Mouse (Mus musculus): Measurements from ENCODE around the gene Setd5. TPM values are rescaled to one million over a fixed set of nuclear protein-coding genes. Genes with fewer than 3 reads are reported as not detected.

Setd5 gene
- polyA plus RNA-seq, 1 experiment, result 35.3 TPM

DNA sequence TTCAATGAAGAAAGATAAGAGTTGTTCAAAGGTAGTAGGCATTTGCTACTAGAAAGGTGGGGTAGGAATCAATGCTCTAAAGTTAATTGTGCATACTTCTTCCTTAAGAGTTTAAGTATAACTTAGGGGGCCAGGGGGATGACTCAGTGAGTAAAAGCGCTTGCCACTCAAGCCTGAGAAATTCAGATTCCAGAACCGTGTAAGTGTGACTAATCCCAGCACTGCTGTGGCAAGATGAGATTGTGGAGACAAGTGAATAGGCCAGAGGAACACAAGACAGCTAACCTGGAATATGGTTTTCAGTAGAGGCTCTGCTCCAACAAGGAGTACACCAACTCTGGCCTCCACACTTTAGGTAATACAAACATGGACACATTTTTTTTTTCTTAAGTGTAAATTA lies 56.2 kb downstream of the Setd5 start:
- DNase-seq (ENCODE audit: low read depth), result no peak

DNA sequence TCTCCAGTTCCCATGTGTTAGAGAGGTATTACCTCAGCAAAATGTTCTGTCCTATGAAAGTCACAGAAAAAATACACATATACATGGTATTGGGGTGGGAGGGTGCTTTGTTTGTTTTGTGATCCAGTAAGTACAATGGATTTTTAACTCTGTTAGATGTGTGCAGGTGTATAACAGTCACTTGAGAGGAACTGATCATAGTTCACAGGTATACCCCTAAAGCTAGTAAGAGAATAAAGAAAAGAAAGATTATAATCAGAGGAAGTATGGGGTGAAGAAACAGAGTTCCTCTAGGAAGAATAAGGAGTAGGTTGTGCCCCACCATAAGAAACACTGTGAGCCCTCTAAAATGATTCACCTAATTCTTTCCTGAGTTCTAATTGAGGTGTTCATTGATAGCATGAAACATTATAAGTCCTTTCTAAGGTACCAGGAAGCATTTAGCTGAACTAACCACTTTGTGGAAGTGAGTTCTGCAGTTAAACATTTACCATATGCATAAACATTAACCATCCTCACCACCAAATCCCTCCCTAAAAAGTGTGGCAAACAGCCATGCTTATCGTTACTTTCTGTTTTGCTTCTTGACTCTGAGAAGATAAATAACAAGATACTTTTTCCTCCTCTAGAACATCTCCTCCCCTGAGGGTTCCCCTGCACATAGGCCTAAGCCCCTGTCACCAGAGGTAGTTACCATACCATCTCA lies 64.4 kb downstream of the Setd5 start:
- no peak for DNase-seq (ENCODE audit: low read depth)

DNA sequence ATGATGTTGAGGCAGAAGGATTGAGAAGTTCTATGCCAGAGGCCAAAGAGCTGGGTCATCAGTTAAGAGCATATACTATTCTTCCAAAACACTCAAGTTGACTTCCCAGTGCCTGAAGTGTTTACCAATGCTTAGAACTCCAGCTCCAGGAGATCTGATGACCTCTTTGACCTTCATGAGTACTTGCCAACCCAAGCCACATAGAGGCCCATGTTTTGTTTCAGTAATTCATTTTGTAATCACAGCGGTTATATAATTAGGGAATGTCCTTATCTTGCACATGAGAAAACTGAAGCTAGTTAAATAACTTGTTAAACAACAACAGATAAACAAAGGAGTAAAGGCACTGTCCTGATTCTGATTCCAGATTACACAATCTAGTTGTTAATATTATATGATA lies 67.6 kb downstream of the Setd5 start:
- no peak for DNase-seq (ENCODE audit: low read depth)

DNA sequence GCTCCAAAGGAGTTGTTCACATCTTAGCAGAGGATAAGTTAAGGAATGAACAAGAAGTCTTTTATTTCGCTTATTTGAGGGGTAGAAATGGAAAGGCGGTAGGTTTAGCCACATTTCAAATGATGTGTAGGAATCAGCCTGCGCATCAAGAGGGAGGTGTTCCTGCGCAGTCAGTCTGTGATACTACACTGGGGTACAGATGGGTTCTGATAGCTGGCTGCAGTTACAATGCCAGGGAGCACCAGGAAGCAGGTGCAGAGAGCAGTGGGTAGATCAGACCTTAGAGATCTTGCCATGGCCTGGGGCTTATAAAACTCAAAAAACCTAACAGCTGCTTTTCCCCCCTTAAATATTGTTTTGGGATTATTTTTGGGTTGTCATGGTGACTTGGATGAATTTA lies 68.1 kb downstream of the Setd5 start:
- DNase-seq (ENCODE audit: low read depth), result no peak

DNA sequence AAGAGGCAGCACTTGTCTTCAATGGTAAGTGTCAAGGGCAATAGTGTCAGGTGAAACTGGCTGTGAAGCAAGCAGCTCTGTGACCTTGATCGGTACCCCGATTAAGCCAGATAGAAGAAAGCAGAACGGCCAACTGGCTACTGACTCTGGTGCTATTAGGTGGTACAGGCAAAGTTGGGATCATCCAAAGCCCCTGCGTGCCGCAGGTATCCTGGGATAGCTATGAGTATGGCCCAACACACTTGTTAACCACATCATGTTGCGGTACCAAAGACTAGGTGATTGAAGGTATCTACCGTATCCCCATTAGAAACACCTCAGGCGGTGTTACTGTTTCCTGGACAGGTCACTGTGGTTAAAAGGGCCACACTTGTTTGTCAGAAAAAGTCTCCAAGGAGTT lies 76.9 kb downstream of the Setd5 start:
- DNase-seq (ENCODE audit: low read depth), result no peak

DNA sequence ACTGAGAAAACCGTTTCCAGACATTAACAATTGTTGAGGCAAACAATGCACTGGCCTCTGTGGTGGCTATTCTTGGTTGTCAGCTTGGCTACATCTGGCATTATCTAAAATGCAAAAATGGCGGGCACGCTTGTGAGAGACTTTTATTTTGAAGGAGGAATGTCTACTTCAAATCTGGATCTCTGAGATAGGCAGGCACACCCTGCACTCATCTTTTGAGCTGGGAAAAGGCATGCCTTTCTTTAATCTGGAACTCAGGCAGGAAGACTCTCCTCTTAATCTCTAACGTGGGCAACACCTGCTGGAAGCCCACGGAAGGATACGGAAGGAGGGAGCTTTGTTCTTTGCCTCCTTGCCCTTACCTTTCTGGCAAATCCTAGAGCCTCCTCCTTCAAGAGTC lies 77.7 kb downstream of the Setd5 start:
- DNase-seq (ENCODE audit: low read depth), result no peak

DNA sequence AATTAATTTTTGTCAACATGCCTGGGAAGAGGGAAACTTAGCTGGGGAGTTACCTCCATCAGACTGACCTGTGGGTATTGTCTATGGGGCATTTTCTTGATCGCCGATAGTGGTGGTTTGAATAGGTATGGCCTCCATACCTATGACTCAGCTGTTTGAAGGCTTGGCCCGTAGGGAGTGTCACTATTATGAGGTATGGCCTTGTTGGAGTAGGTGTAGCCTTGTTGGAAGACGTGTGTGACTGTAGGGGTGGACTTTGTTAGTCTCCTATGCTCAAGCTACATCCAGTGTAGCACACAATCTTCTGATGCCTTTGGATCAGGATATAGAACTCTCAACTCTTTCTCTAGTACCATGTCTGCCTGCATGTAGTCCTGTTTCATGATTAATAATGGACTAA lies 78.9 kb downstream of the Setd5 start:
- no peak for DNase-seq (ENCODE audit: low read depth)

DNA sequence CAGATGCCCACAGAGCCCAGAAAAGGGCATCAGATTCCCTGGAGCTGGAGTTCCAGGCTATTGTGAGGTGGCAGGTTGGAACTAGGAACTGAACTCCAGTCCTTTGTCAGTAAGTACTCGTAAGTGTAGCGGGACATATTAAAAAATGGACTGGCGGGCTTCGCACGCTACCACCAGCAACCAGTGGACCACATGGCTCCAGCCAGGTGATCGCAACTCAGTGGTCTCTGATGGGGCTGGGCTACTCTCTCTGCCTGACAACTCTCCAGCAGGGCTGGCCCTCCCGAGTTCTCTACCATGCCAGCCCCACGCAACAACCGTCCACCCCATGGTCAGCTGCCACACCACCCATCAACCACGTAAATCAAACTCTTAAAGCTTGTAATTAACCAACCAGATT lies 82.9 kb downstream of the Setd5 start:
- DNase-seq (ENCODE audit: low read depth), result no peak

DNA sequence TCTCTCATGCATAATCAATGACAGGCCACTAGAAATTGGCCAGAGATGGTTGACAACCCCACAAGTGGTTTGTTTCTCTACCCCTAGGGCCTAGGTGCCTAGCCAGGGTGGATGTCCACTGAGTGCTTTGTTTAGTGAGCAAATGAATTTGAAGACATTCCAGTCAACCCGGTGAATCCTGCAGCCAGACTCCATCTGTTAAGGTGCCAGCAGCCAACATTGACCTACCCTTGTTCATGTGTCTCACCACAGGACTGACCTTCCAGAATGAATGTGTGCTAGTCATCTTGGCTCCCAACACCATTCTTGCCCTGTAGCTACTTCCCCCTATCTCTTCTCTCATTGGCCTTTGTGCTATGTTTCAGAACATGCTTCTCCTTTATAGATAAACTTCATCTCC lies 84.8 kb downstream of the Setd5 start:
- no peak for DNase-seq (ENCODE audit: low read depth)

DNA sequence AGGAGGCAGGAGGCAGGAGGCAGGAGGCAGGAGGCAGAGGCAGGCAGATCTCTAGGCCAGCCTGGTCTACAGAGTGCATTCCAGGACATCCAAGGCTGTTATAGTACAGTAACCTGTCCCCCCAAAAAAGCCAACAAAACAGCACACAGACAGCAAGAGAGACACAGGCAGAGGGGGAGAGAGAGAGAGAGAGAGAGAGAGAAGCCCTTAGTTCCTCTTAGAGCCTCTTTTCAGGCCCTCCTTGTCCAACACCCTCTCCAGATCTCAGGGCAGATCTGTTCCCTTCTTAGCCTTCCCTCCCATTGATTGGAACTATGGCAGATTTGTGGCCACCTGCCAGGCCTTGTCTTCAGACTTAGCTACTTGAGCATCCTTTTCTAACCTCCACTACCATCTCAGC lies 86.3 kb downstream of the Setd5 start:
- no peak for DNase-seq (ENCODE audit: low read depth)

DNA sequence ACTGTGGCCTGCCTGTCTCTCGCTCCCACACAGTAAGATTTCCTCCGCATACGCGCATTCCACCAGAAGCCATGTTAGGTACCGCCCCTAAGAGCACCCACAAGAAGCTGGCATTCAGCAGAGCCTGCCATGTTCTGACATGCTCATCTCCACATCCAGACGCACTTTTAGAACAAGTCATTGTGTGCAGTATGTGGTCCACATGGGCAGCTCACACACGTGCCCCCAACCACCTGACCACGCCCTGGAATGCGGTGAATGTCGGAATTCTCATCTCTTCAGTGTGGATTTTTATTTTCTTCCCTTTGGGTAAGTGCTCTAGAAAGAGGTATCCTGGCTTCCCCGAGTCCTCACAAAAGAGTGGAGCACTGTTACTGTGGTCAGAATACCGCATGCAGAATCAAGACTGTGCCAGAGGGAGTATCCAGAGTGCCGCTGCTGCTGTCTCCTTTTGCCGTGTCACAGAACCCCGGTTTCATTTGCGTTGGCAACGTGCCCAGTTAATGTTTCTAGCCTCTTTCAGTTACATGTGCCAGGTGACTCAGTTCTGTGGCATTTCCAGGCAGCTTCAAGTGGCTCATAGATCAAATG lies 89.6 kb downstream of the Setd5 start:
- DNase-seq (ENCODE audit: low read depth), result peak; percentile 59

DNA sequence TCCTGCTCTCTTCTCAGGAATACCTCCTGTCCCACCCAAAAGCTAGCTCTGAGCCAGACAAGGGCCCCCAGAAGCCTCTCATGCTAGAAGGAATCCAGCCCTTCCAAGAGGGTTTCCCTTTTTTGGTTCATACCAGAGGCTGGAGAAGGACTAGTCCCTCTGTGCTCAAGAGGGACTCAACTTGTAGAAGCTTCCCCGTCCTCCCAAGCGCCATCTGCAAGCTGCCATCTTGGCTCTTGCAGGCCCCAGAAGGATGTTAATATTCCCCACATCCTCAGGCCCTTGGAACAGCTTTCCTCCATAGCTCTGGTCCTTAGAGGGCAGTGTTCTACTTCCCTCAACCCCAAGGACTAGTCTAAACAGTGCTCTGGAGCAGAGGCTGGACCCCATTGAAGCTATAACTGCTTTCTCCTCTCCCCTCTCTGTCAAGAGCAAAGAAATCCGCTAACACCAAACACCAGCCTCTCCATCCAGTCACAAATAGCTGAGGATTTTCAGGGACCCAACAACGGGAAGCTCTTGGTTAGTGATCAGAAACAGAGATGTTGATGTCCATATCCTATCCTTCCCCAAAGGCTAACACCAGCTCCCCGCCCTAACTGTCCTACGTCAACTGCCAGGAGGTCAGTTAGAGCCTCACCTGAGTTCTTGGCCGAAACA lies 91.3 kb downstream of the Setd5 start:
- no peak for DNase-seq (ENCODE audit: low read depth)

DNA sequence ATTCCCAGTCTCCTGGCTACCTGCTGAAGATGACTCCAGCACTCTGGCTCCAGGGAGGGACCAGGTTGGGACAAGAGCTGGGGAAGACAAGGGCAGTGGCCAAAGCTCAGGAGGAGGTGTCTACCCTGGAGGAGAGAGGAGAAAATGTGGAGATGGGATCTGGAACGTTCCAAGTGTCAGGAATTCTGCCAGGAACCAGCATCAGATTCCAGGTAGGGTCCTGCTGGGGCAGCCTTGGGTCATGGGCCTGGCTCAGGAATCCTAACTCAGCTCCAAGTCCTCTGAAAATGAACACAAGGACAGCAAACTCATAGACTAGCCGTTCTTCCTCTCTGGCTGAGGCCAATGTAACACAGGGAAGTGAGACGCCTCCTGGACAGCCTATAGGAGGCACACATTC lies 92.7 kb downstream of the Setd5 start:
- DNase-seq (ENCODE audit: low read depth), result no peak

DNA sequence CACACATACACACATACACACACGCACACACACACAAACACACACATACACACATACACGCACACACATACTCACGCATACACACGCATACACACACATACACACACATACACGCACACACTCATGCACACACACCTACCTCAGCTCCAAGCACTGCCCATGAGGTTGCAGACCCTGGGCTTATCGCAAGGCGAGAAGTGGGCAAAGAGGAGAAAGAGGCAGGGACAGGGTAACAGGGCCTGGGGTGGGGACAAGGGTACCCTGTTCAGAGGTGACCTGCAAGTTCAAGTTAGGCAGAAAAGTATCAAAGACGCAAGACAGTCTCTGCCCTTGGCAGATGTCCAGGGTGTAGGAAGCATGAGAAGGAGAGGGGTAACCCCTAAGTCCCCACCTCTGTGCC lies 93.5 kb downstream of the Setd5 start:
- no peak for DNase-seq (ENCODE audit: low read depth)

DNA sequence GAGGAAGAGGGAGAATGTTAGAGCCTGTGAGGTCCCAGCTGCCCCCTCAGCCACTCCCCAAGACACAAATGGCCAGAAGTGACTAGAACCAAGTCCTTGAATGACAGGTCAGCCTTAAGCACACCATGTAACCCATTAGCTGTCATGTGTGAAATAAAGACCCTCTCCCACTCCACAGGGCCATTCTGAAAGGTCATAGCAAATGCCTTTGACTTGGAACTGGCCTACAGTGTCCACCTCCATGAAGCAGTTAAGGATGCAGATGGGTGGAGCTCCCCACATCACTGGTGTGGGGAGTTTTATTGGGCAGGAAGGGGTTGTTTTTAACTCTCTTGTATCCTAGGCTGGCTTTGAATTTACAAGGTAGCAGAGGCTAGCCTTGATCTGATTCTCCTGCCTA lies 94.8 kb downstream of the Setd5 start:
- DNase-seq (ENCODE audit: low read depth), result no peak

DNA sequence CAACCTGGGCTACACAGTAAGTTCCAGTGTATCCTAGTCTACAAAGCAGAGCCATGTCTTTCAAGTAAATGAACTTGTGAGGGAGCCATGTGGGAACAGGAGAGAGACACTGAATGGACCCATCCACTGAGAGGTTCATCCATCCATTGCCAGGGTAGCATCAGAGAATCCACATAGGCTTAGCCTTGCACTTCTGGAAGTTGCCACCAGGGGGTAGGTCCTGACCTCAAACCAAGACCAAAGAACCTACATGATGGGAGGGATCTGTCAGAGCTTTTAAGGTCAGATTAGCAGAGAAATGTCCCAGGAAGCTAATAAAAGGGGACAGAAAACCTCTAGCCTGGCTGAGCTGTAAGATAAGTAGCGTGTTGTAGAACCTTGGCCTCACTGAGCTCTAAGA lies 95.4 kb downstream of the Setd5 start:
- DNase-seq (ENCODE audit: low read depth), result no peak

DNA sequence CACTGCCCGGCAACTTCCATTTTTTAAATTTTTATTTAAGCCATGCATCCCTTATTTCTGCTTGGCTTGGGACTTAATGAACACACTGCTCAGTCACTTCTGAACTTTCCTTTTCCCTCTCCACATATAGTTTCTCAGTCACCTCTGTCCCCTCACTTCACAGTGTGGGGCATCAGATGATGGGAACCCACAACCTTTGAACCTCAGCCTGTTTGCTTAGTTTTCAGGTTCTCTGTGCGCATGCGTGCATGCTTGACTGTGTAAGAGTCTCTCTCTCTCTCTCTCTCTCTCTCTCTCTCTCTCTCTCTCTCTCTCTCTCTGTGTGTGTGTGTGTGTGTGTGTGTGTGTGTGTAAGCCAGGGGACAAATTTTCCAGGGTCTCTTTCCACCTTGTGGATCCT lies 98.3 kb downstream of the Setd5 start:
- DNase-seq (ENCODE audit: low read depth), result no peak

DNA sequence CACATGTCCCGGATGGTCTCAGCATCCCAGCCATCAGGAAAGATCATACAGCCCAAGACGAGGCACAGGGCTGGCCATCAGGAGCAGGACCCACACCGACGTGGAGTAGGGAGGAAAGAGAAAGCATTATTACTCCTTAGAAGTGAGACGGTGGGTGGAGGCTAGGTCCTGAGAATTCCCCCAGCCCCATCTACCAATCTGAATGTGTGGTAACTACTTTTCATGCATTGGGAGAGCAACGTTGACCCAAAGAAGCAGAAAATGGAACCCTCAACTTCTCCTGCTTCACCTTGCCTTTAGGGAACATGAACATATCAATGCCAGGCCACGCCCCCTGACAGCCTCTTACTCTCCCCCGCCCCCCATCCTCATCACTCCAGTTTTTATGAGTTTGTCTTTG lies 99.4 kb downstream of the Setd5 start:
- no peak for DNase-seq (ENCODE audit: low read depth)

DNA sequence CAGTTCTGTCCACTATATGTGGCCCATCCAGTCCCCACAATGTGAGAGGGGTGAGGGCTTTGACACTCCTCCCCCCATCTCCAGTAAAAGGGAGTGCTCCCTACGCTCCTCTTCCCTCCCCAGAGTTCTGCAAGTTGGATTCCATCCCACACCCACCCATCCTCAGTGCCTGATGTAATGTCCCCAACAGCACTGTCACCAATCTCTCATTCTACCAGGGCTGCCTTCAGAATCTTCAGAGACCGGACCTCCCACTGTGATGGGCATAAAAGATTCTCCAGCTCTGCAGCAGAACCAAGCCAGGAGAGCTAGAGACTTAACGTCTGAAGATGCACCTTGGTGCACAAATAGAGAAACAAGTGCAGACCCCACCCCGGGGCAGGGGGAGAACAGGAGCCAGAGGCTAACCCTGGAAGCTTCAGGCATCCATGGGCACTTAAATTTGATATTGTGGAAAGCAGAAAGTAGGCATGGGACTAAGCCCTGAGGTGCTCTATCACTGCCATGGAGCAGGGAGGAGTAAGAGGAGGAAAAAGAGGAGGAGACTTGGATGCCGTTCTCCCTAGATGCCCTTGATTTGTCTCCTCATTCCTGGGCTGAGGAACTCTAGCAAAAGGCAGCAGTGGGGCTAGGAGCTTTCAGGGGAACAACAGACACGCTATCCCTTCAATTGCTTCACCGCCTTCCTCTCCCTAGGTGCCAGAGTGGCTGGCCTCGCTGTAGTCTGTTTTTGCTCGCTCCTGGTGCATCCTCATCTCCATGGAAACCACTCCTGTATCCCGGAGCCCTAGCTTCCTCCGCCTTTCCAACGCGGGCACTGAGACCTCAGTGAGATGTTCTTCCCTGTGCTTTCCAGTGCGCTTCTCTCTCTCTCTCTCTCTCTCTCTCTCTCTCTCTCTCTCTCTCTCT lies 101.4 kb downstream of the Setd5 start:
- DNase-seq (ENCODE audit: low read depth), result no peak

DNA sequence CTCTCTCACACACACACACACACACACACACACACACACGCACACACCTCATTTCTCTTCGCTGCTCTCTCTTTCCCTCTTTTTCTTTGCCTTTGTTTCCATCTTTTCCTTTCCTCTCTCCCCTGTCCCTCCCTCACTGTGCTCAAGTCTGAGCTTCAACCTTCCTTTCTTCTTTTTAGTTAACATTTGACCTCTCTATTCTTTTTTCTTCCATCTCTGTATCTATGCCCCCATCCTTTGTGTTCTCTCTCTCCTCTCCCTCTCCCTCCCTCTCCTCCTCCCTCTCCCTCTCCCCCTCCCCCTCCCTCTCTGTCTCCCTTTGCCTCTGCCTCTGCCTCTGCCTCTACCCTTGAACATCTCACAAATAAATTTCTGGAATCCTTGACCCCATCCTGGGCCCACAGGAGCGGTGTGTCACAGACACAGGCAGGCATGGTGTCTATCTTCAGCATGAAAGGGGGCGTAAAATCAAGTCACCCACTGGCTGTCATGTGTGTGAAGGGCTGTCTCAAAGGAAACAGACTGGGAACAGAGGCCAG lies 102.1 kb downstream of the Setd5 start:
- no peak for DNase-seq (ENCODE audit: low read depth)

DNA sequence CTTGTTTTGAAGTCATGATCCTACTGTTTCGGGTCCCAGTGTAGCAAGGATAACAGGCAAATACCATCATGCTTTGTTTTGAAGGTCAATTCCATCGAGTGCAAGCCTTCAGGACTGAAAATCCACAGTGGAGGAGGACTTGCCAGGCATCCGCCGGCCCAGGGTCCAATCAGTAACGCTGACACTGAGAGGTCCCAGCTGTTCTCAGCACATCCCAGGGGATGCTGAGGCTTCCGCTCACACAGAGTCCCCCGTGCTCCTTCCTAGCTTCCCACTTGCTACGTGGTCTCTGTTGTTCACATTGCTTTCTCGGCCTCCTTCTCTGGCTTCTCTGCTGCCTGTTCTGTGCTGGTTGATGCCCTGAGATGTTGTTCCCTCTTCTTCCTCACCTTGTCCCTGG lies 107.0 kb downstream of the Setd5 start:
- DNase-seq (ENCODE audit: low read depth), result no peak

DNA sequence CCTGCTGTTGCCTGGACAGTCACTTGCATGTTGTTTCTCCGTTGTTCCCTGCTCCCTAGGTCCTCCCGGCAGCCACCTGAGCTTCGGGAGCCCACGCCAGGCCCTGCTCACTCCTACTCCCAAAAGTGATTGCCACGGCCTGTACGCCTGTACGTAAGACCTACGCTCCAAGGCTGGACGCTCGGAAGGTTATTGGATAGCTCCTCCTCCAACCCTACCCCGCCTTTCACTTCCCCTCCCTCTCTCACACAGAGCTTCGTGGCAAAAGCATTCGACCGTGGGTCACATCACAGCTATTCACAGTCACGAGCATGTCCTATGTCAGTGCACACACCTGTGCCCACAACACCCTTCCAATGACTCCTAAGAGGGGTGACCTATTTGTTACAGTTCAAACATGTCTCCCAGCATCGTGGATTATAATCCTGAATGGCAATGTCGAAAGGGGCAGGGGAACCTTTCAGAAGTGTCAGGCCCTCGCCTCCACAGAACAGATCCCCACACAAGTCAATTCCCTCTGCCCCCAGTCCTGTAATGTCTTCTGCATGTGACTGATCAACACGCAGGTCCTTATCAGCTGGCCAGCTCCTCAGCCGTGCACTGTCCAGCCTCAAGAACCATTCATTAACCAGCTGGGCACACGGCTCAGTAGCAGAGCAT lies 107.8 kb downstream of the Setd5 start:
- DNase-seq (ENCODE audit: low read depth), result no peak
